Mouse (Mus musculus) liver, postnatal 0 days (tissue): ENCODE measurements around the gene Utrn. TPM values are rescaled to one million over a fixed set of nuclear protein-coding genes. Genes with fewer than 3 reads are reported as not detected.
"Not testable (repeated sequence)": the region's sequence is repeated elsewhere in the genome, so short reads cannot be mapped to it uniquely, and the experiment has no call there.

ENCODE experiments used
- ATAC-seq: fragments of 200-750 bp; cut with Nextera tagmentation; 2 replicates; pipeline ENCODE4 v1.8.0; 2017; ENCODE audit warnings: mild to moderate bottlenecking, moderate library complexity
- DNase-seq: peaks from one replicate; pipeline ENCODE4 v3.0.0-alpha.2; 2016
- H3K27ac ChIP-seq: fragments of 300-500 bp; sonication (generic); 2 replicates; pipeline ENCODE4 v1.5.1; 2014; ENCODE audit warnings: antibody characterized with exemption, moderate library complexity, mild to moderate bottlenecking, low read depth
- H3K27me3 ChIP-seq: fragments of 300-500 bp; sonication (generic); 2 replicates; pipeline ENCODE4 v1.6.1; 2014; ENCODE audit warnings: low read length, control low read depth, mixed read lengths; ENCODE audit not compliant: insufficient read depth
- H3K36me3 ChIP-seq: fragments of 300-500 bp; sonication (generic); replicated peaks from 2 replicates; pipeline ENCODE4 v1.6.1; 2014; ENCODE audit warnings: mild to moderate bottlenecking, control low read depth, low read length, moderate library complexity, mixed read lengths; ENCODE audit not compliant: insufficient read depth
- H3K4me1 ChIP-seq: fragments of 300-500 bp; sonication (generic); 2 replicates; pipeline ENCODE4 v1.6.1; 2014; ENCODE audit warnings: antibody characterized with exemption, mild to moderate bottlenecking, control low read depth; ENCODE audit not compliant: insufficient read depth
- H3K4me2 ChIP-seq: fragments of 300-500 bp; sonication (generic); 2 replicates; pipeline ENCODE4 v1.6.1; 2014; ENCODE audit warnings: low read depth, mild to moderate bottlenecking, low read length, moderate library complexity, mixed read lengths
- H3K4me3 ChIP-seq: fragments of 300-500 bp; sonication (generic); 2 replicates; pipeline ENCODE4 v1.5.1; 2014; ENCODE audit warnings: low read depth, low read length
- H3K9ac ChIP-seq: fragments of 300-500 bp; sonication (generic); replicated peaks from 2 replicates; pipeline ENCODE4 v1.6.1; 2014; ENCODE audit warnings: mild to moderate bottlenecking, moderate library complexity
- H3K9me3 ChIP-seq: fragments of 300-500 bp; sonication (generic); 2 replicates; pipeline ENCODE4 v1.6.1; 2016; ENCODE audit warnings: mild to moderate bottlenecking, control low read depth, low read length, mixed read lengths
- CTCF ChIP-seq: sonication (generic); IDR thresholded peaks from 2 replicates; pipeline ENCODE4 v1.5.1; 2016; ENCODE audit warnings: antibody characterized with exemption, low read depth
- EP300 ChIP-seq: IDR thresholded peaks from 2 replicates; pipeline ENCODE4 v1.6.1; 2016; ENCODE audit warnings: antibody characterized with exemption, low read depth, mild to moderate bottlenecking
- WGBS: fragments of 180-500 bp; shearing (Covaris S2); extraction: QIAGEN DNeasy Blood & Tissue Kit; methylation state at CpG from one replicate; pipeline ENCODE4 v1.1.7; 2014; ENCODE audit not compliant: insufficient replicate concordance; 5-methylcytosine and 5-hydroxymethylcytosine counted together
- polyA plus RNA-seq: library from polyadenylated mRNA; unstranded; fragments of >200 nt; fragmentation: Nextera tagmentation; extraction: Ambion mirVana; gene quantifications from 2 replicates; pipeline ENCODE4 v1.2.1, GENCODE M21; 2015

Gene Utrn
- polyA plus RNA-seq, 1 experiment from 2014 or later, result 9.7 TPM

- TF ChIP-seq CTCF, result no peak
- TF ChIP-seq EP300, result no peak
Measured at GRCm38 (mm10) chr10:12609896-12610295, 259.3 kb downstream of the Utrn start.

GRCm38 (mm10) chr10:12608634-12609033 lies 260.5 kb downstream of the Utrn start:
- DNase-seq (no peak), ATAC-seq (no peak)
- no peaks in the 10 kb centered on the region for H3K4me1 ChIP-seq
- no peaks in the 10 kb centered on the region for H3K36me3 ChIP-seq
- no peak overlapping the region for H3K9ac ChIP-seq
- TF ChIP-seq EP300 (no peak), CTCF (no peak)
- no peak overlapping the region for H3K27ac ChIP-seq
- no peak overlapping the region for H3K4me3 ChIP-seq
- no peaks in the 10 kb centered on the region for H3K9me3 ChIP-seq
- no peak overlapping the region for H3K4me2 ChIP-seq
- no peaks in the 10 kb centered on the region for H3K27me3 ChIP-seq

More at GRCm38 (mm10) chr10:12609896-12610295, 259.3 kb downstream of the Utrn start:
- no peaks in the 10 kb centered on the region for H3K9me3 ChIP-seq
- no peak overlapping the region for H3K4me3 ChIP-seq
- DNase-seq, result no peak
- H3K4me1 ChIP-seq, result no peaks in the 10 kb centered on the region
- no peaks in the 10 kb centered on the region for H3K36me3 ChIP-seq
- no peak overlapping the region for H3K9ac ChIP-seq
- H3K27ac ChIP-seq, result no peak overlapping the region
- no peak for ATAC-seq
- WGBS, result 75% methylated on average over 7 of the region's 7 CpGs
- no peaks in the 10 kb centered on the region for H3K27me3 ChIP-seq
- H3K4me2 ChIP-seq, result no peak overlapping the region

- H3K27ac ChIP-seq, ATAC-seq: not testable (repeated sequence)
- 79% methylated on average over 6 of the region's 6 CpGs for WGBS
Measured at GRCm38 (mm10) chr10:12607180-12607579, 262.0 kb downstream of the Utrn start.

GRCm38 (mm10) chr10:12595379-12595778 lies 273.8 kb downstream of the Utrn start:
- H3K4me3 ChIP-seq, result no peak overlapping the region
- no peak overlapping the region for H3K4me2 ChIP-seq
- no peaks in the 10 kb centered on the region for H3K36me3 ChIP-seq
- H3K9me3 ChIP-seq, result no peaks in the 10 kb centered on the region
- TF ChIP-seq EP300, result no peak
- no peak for TF ChIP-seq CTCF
- H3K4me1 ChIP-seq, result no peaks in the 10 kb centered on the region
- ATAC-seq (no peak), DNase-seq (no peak)
- 70% methylated on average over 2 of the region's 2 CpGs for WGBS
- H3K27me3 ChIP-seq, result no peaks in the 10 kb centered on the region
- no peak overlapping the region for H3K9ac ChIP-seq
- no peak overlapping the region for H3K27ac ChIP-seq

More at GRCm38 (mm10) chr10:12607180-12607579, 262.0 kb downstream of the Utrn start:
- not testable (repeated sequence) for DNase-seq, H3K9me3 ChIP-seq, H3K36me3 ChIP-seq, H3K9ac ChIP-seq, H3K27me3 ChIP-seq, H3K4me3 ChIP-seq, H3K4me1 ChIP-seq, H3K4me2 ChIP-seq

GRCm38 (mm10) chr10:12594958-12595357 lies 274.2 kb downstream of the Utrn start:
- no peak overlapping the region for H3K4me2 ChIP-seq
- H3K4me3 ChIP-seq, result no peak overlapping the region
- no peak for ATAC-seq
- H3K27ac ChIP-seq, result no peak overlapping the region
- no peak overlapping the region for H3K9ac ChIP-seq
- no peaks in the 10 kb centered on the region for H3K27me3 ChIP-seq
- no peaks in the 10 kb centered on the region for H3K9me3 ChIP-seq
- no peaks in the 10 kb centered on the region for H3K36me3 ChIP-seq
- no peak for DNase-seq
- 73% methylated on average over 8 of the region's 8 CpGs for WGBS
- TF ChIP-seq EP300 (no peak), CTCF (no peak)
- H3K4me1 ChIP-seq, result no peaks in the 10 kb centered on the region

- ATAC-seq, result no peak
- no peaks in the 10 kb centered on the region for H3K9me3 ChIP-seq
- no peak for DNase-seq
- no peak overlapping the region for H3K9ac ChIP-seq
- H3K36me3 ChIP-seq, result no peaks in the 10 kb centered on the region
- H3K4me3 ChIP-seq, result no peak overlapping the region
- TF ChIP-seq EP300 (no peak), CTCF (no peak)
- no peaks in the 10 kb centered on the region for H3K4me1 ChIP-seq
- H3K27me3 ChIP-seq, result no peaks in the 10 kb centered on the region
- H3K4me2 ChIP-seq, result no peak overlapping the region
- H3K27ac ChIP-seq, result no peak overlapping the region
Measured at GRCm38 (mm10) chr10:12593071-12593470, 276.1 kb downstream of the Utrn start.

- no peaks in the 10 kb centered on the region for H3K36me3 ChIP-seq
- DNase-seq (no peak), ATAC-seq (no peak)
- H3K4me2 ChIP-seq, result no peak overlapping the region
- H3K9ac ChIP-seq, result no peak overlapping the region
- no peak overlapping the region for H3K4me3 ChIP-seq
- no peak overlapping the region for H3K27ac ChIP-seq
- WGBS, result 60% methylated on average over 5 of the region's 5 CpGs
- no peaks in the 10 kb centered on the region for H3K9me3 ChIP-seq
- no peaks in the 10 kb centered on the region for H3K27me3 ChIP-seq
- TF ChIP-seq CTCF, result no peak
- H3K4me1 ChIP-seq, result no peaks in the 10 kb centered on the region
Measured at GRCm38 (mm10) chr10:12591946-12592345, 277.2 kb downstream of the Utrn start.
